Mouse (Mus musculus): ENCODE measurements around the gene Rbfox1.

Gene Rbfox1

GRCm38 (mm10) chr16:6455349-6455748, 570.2 kb downstream of the Rbfox1 start:
- no peak for DNase-seq (ENCODE audit: low read depth, low spot score)

GRCm38 (mm10) chr16:6479094-6479590, 594.0 kb downstream of the Rbfox1 start:
- DNase-seq (ENCODE audit: low read depth, low spot score): no peak

GRCm38 (mm10) chr16:6479616-6480410, 594.7 kb downstream of the Rbfox1 start:
- DNase-seq (ENCODE audit: low read depth, low spot score): no peak

- DNase-seq (ENCODE audit: low read depth, low spot score): peak; percentile 1
Measured at GRCm38 (mm10) chr16:6480411-6480728, 595.2 kb downstream of the Rbfox1 start.

- DNase-seq (ENCODE audit: low read depth, low spot score): no peak
Measured at GRCm38 (mm10) chr16:6483628-6484027, 598.5 kb downstream of the Rbfox1 start.

- DNase-seq (ENCODE audit: low read depth, low spot score): no peak
Measured at GRCm38 (mm10) chr16:6485631-6486030, 600.5 kb downstream of the Rbfox1 start.

GRCm38 (mm10) chr16:6502219-6502618, 617.1 kb downstream of the Rbfox1 start:
- DNase-seq (ENCODE audit: low read depth, low spot score): no peak

GRCm38 (mm10) chr16:6503573-6504331, 618.6 kb downstream of the Rbfox1 start:
- DNase-seq (ENCODE audit: low read depth, low spot score): no peak

GRCm38 (mm10) chr16:6508924-6509323, 623.8 kb downstream of the Rbfox1 start:
- no peak for DNase-seq (ENCODE audit: low read depth, low spot score)

GRCm38 (mm10) chr16:6519474-6519873, 634.3 kb downstream of the Rbfox1 start:
- DNase-seq (ENCODE audit: low read depth, low spot score): no peak

- DNase-seq (ENCODE audit: low read depth, low spot score): no peak
Measured at GRCm38 (mm10) chr16:6525507-6526170, 640.5 kb downstream of the Rbfox1 start.

- DNase-seq (ENCODE audit: low read depth, low spot score): no peak
Measured at GRCm38 (mm10) chr16:6531459-6531858, 646.3 kb downstream of the Rbfox1 start.

GRCm38 (mm10) chr16:6532077-6532995, 647.2 kb downstream of the Rbfox1 start:
- no peak for DNase-seq (ENCODE audit: low read depth, low spot score)

- DNase-seq (ENCODE audit: low read depth, low spot score): no peak
Measured at GRCm38 (mm10) chr16:6555776-6556175, 670.6 kb downstream of the Rbfox1 start.

GRCm38 (mm10) chr16:6557726-6558125, 672.6 kb downstream of the Rbfox1 start:
- DNase-seq (ENCODE audit: low read depth, low spot score): no peak

GRCm38 (mm10) chr16:6584700-6585099, 699.5 kb downstream of the Rbfox1 start:
- no peak for DNase-seq (ENCODE audit: low read depth, low spot score)

GRCm38 (mm10) chr16:6585204-6585603, 700.0 kb downstream of the Rbfox1 start:
- no peak for DNase-seq (ENCODE audit: low read depth, low spot score)

GRCm38 (mm10) chr16:6616526-6616925, 731.4 kb downstream of the Rbfox1 start:
- no peak for DNase-seq (ENCODE audit: low read depth, low spot score)

- no peak for DNase-seq (ENCODE audit: low read depth, low spot score)
Measured at GRCm38 (mm10) chr16:6640330-6640729, 755.2 kb downstream of the Rbfox1 start.

- DNase-seq (ENCODE audit: low read depth, low spot score): no peak
Measured at GRCm38 (mm10) chr16:6646941-6647340, 761.8 kb downstream of the Rbfox1 start.

GRCm38 (mm10) chr16:6648753-6649152, 763.6 kb downstream of the Rbfox1 start:
- DNase-seq (ENCODE audit: low read depth, low spot score): no peak
